Mouse (Mus musculus) T-helper 2 cell (primary cell): Measurements from ENCODE around the gene Olfr1465.

ENCODE experiments used
- in situ Hi-C: fragments of 300-600 bp; cut with MboI, MseI; formaldehyde crosslinking; loops from one replicate; pipeline ENCODE4 v1.15.1; 2025; ENCODE audit warnings: high pct_unique_total_duplicates

Gene Olfr1465

GRCm38 (mm10) chr19:13315441-13315840 lies at the start of gene Olfr1465:
Gene Olfr1465 (minus strand): TSS chr19:13315541.
- in situ Hi-C loops, result no loop called here

GRCm38 (mm10) chr19:13361936-13362335 lies 46.6 kb upstream of the Olfr1465 start, which contains the start of gene Olfr1467:
Gene Olfr1467 (plus strand): TSS chr19:13362236.
- in situ Hi-C loops, result no loop called here

- in situ Hi-C loops, result no loop called here
Observed at GRCm38 (mm10) chr19:13338562-13338961, 23.2 kb upstream of the Olfr1465 start, which contains the start of gene Olfr1466. Gene Olfr1466 (plus strand): TSS chr19:13338862.
